Mouse (Mus musculus) stomach, postnatal 0 days (tissue): ENCODE data around the gene Samd4b. TPM values are rescaled to one million over a fixed set of nuclear protein-coding genes. Genes with fewer than 3 reads are reported as not detected.

ENCODE experiments used
- ATAC-seq: fragments of 200-750 bp; cut with Nextera tagmentation; 2 replicates; pipeline ENCODE4 v1.8.0; 2017; ENCODE audit not compliant: low FRiP score, low TSS enrichment
- DNase-seq: peaks from one replicate; pipeline ENCODE4 v3.0.0-alpha.2; 2016; ENCODE audit warnings: low spot score
- H3K27ac ChIP-seq: fragments of 300-500 bp; sonication (generic); replicated peaks from 2 replicates; pipeline ENCODE4 v1.5.1; 2014; ENCODE audit warnings: mild to moderate bottlenecking, control low read depth
- H3K27me3 ChIP-seq: fragments of 300-500 bp; sonication (generic); 2 replicates; pipeline ENCODE4 v1.6.1; 2014; ENCODE audit warnings: low read length; ENCODE audit not compliant: control insufficient read depth, insufficient read depth
- H3K36me3 ChIP-seq: fragments of 300-500 bp; sonication (generic); 2 replicates; pipeline ENCODE4 v1.6.1; 2014; ENCODE audit warnings: low read length, mixed read lengths; ENCODE audit not compliant: control insufficient read depth, insufficient read depth
- H3K4me1 ChIP-seq: fragments of 300-500 bp; sonication (generic); replicated peaks from 2 replicates; pipeline ENCODE4 v1.6.1; 2014; ENCODE audit warnings: antibody characterized with exemption; ENCODE audit not compliant: control insufficient read depth, insufficient read depth
- H3K4me2 ChIP-seq: fragments of 300-500 bp; sonication (generic); replicated peaks from 2 replicates; pipeline ENCODE4 v1.6.1; 2014; ENCODE audit warnings: low read depth, mild to moderate bottlenecking, control low read depth, moderate library complexity
- H3K4me3 ChIP-seq: fragments of 300-500 bp; sonication (generic); 2 replicates; pipeline ENCODE4 v1.5.1; 2014; ENCODE audit warnings: low read depth, low read length, control low read depth
- H3K9ac ChIP-seq: fragments of 300-500 bp; sonication (generic); 2 replicates; pipeline ENCODE4 v1.6.1; 2014; ENCODE audit warnings: mild to moderate bottlenecking, low read length, control low read depth, mixed read lengths
- H3K9me3 ChIP-seq: fragments of 300-500 bp; sonication (generic); 2 replicates; pipeline ENCODE4 v1.6.1; 2016; ENCODE audit warnings: low read length; ENCODE audit not compliant: control insufficient read depth
- CTCF ChIP-seq: IDR thresholded peaks from 2 replicates; pipeline ENCODE4 v1.5.1; 2016; ENCODE audit warnings: antibody characterized with exemption, low read depth, mild to moderate bottlenecking, moderate library complexity
- EP300 ChIP-seq: optimal IDR thresholded peaks from 2 replicates; pipeline ENCODE3; 2016; ENCODE audit warnings: antibody characterized with exemption
- WGBS: fragments of 180-500 bp; shearing (Covaris S2); extraction: QIAGEN DNeasy Blood & Tissue Kit; methylation state at CpG from one replicate; pipeline ENCODE4 v1.1.7; 2014; 5-methylcytosine and 5-hydroxymethylcytosine counted together
- polyA plus RNA-seq: library from polyadenylated mRNA; unstranded; fragments of >200 nt; fragmentation: Nextera tagmentation; extraction: Ambion mirVana; gene quantifications from 2 replicates; pipeline ENCODE4 v1.2.1, GENCODE M21; 2015

The Samd4b gene
- polyA plus RNA-seq, 1 experiment from 2014 or later = 9.8 TPM

- TF ChIP-seq CTCF = no peak
- TF ChIP-seq EP300 = no peak
- H3K4me1 ChIP-seq = no peaks in the 10 kb centered on the region
- WGBS = 96% methylated on average over 1 of the region's 1 CpGs
- DNase-seq = no peak
- no peaks in the 10 kb centered on the region for H3K9me3 ChIP-seq
- ATAC-seq = no peak
- H3K27ac ChIP-seq = 0 out of 2 replicates have a peak overlapping the region, but pooled peaks have one; percentile 40
- no peaks in the 10 kb centered on the region for H3K27me3 ChIP-seq
- no peak overlapping the region for H3K9ac ChIP-seq
- H3K4me3 ChIP-seq = no peak overlapping the region
- no peak overlapping the region for H3K4me2 ChIP-seq
- H3K36me3 ChIP-seq = peaks cover 48% of the 10 kb centered on the region
Measured at GRCm38 (mm10) chr7:28401030-28401429, 196.9 kb downstream of the Samd4b start.

GRCm38 (mm10) chr7:28398696-28399340 lies 199.1 kb downstream of the Samd4b start:
- Histone ChIP-seq H3K9me3 (no peaks in the 10 kb centered on the region), H3K27me3 (no peaks in the 10 kb centered on the region), H3K4me3 (no peak overlapping the region), H3K27ac (no peak overlapping the region), H3K4me1 (no peaks in the 10 kb centered on the region), H3K36me3 (peaks cover 39% of the 10 kb centered on the region), H3K4me2 (no peak overlapping the region), H3K9ac (no peak overlapping the region)
- DNase-seq (no peak), ATAC-seq (no peak)
- TF ChIP-seq CTCF = no peak
- TF ChIP-seq EP300 = no peak
- 90% methylated on average over 10 of the region's 10 CpGs for WGBS

DNA sequence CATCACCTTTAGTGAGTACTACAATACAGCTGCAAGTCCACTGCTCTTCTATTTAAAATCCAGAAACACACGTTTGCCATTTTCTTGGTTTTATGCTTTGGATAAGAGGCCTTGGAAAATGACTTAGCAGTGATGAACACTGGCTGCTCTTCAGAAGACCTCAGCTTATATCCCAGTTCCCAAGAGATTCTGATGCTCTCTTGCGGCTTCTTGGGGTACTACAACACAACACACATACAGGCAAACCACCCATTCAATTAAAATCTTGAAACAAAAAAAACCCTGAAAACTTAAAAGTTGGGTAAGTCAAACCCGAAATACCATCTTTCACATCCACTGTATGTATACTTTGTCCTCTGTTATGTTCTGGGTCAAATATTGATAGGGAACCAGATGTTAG lies 199.9 kb downstream of the Samd4b start:
- WGBS = 52% methylated on average over 3 of the region's 3 CpGs
- ATAC-seq (no peak), DNase-seq (no peak)
- Histone ChIP-seq H3K9me3 (no peaks in the 10 kb centered on the region), H3K27me3 (no peaks in the 10 kb centered on the region), H3K27ac (no peak overlapping the region), H3K4me3 (no peak overlapping the region), H3K36me3 (peaks cover 39% of the 10 kb centered on the region), H3K4me1 (no peaks in the 10 kb centered on the region), H3K4me2 (no peak overlapping the region), H3K9ac (no peak overlapping the region)
- TF ChIP-seq EP300 = no peak
- TF ChIP-seq CTCF = peak; percentile 66

DNA sequence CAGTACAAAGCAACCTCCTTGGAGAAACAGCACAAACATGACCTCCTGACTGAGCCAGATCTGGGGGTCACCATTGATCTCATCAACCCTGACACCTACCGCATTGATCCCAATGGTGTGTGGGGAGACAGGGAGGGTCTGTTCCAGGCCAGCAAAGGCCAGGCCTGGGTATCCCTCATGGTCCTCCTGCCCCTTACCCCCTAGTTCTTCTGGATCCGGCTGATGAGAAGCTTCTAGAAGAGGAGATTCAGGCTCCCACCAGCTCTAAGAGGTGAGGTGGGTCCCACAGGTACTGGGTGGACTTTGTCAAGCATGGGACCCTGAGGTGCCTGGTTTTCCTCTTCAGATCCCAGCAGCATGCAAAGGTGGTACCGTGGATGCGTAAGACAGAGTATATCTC lies 202.5 kb downstream of the Samd4b start:
- DNase-seq (no peak), ATAC-seq (no peak)
- no peaks in the 10 kb centered on the region for H3K27me3 ChIP-seq
- H3K4me1 ChIP-seq = peaks cover 3% of the 10 kb centered on the region; the same call in 1 of the 2 replicates
- H3K36me3 ChIP-seq = peaks cover 28% of the 10 kb centered on the region
- no peak overlapping the region for H3K4me3 ChIP-seq
- no peaks in the 10 kb centered on the region for H3K9me3 ChIP-seq
- WGBS = 93% methylated on average over 4 of the region's 4 CpGs
- TF ChIP-seq CTCF (no peak), EP300 (no peak)
- H3K4me2 ChIP-seq = no peak overlapping the region
- no peak overlapping the region for H3K9ac ChIP-seq
- H3K27ac ChIP-seq = no peak overlapping the region

GRCm38 (mm10) chr7:28393272-28393951 lies 204.5 kb downstream of the Samd4b start:
- peaks cover 3% of the 10 kb centered on the region; the same call in 1 of the 2 replicates for H3K4me1 ChIP-seq

More at GRCm38 (mm10) chr7:28393272-28393951, 204.5 kb downstream of the Samd4b start:
- TF ChIP-seq CTCF (no peak; the same call in 1 of the 2 replicates), EP300 (no peak)
- H3K27me3 ChIP-seq = no peaks in the 10 kb centered on the region
- no peak for DNase-seq
- H3K36me3 ChIP-seq = peaks cover 20% of the 10 kb centered on the region
- H3K27ac ChIP-seq = peak overlapping the region; percentile 83
- H3K4me2 ChIP-seq = peak overlapping the region; percentile 96
- H3K4me3 ChIP-seq = peak overlapping the region; percentile 82
- no peak; the same call in 1 of the 2 replicates for ATAC-seq
- H3K9ac ChIP-seq = peak overlapping the region; percentile 84
- WGBS = 6% methylated on average over 22 of the region's 22 CpGs
- H3K9me3 ChIP-seq = no peaks in the 10 kb centered on the region
